Mouse (Mus musculus) T-cell, adult 2 months (primary cell): ENCODE data around the gene Ctns.
A peak's percentile ranks its signal among the peaks of the same experiment; 100 is the strongest.

Source experiments
- DNase-seq: peaks from one replicate; pipeline ENCODE4 v3.0.0; 2022; ENCODE audit warnings: low spot score

Gene Ctns

GRCm38 (mm10) chr11:73137591-73138501 lies 61.0 kb downstream of the Ctns start, which contains the start of gene Haspin:
Gene Haspin, minus strand, starts transcription at chr11:73138294.
- DNase-seq = peak; percentile 93

DNA sequence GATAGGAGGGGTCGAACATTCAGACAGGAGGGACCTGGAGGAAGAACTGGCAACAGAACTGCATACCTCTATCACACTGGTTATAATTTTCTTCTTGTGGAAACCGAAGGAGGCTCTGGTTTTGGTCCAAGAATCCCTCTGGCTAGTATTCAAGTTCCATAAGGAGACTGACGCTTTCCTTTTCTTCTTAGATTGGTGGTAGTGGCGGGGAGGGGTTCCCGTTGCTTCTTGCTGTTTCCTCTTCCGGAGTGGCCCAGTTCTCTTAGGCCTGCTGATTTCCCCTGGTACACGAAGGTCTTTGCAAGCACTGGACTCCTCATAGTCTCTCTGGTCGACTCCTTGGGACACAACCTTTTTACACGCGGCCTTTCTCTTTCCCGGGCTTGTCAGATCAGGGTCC lies 61.7 kb downstream of the Ctns start:
- DNase-seq = no peak

DNA sequence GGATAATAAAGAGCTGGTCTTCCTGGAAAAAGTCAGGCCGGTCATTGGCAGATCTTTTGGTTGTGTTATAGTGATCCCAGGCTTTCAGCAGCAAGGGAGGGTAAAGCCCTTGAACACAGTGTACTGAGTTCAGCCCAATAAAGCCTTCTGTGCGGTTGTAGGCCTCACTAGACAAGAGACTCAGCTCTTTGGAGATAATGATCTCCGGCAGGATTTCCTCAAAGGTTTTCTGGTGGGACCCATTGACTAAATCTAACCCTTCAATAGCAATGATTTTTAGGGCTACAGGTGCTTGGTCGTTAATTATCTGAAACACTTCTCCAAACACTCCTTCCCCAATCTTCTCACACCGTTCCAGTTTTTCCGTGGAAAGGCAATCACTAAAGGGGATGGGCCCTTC lies 62.3 kb downstream of the Ctns start:
- DNase-seq = peak; percentile 18

GRCm38 (mm10) chr11:73134222-73134621 lies 64.6 kb downstream of the Ctns start:
- DNase-seq = no peak
